Mouse (Mus musculus) kidney, postnatal 0 days (tissue): ENCODE measurements around the gene Dnajb9. TPM values are rescaled to one million over a fixed set of nuclear protein-coding genes. Genes with fewer than 3 reads are reported as not detected.

Experiments
- ATAC-seq: fragments of 200-750 bp; cut with Nextera tagmentation; replicated peaks from 2 replicates; pipeline ENCODE4 v1.8.0; 2017; ENCODE audit warnings: low read depth, moderate number of reproducible peaks, moderate TSS enrichment, moderate library complexity; ENCODE audit not compliant: low FRiP score
- DNase-seq: peaks from one replicate; pipeline ENCODE4 v3.0.0-alpha.2; 2016; ENCODE audit warnings: low spot score
- H3K27ac ChIP-seq: fragments of 300-500 bp; sonication (generic); 2 replicates; pipeline ENCODE4 v1.5.1; 2014; ENCODE audit warnings: mild to moderate bottlenecking
- H3K27me3 ChIP-seq: fragments of 300-500 bp; sonication (generic); 2 replicates; pipeline ENCODE4 v1.6.1; 2014; ENCODE audit warnings: low read length, mixed read lengths; ENCODE audit not compliant: insufficient read depth
- H3K36me3 ChIP-seq: fragments of 300-500 bp; sonication (generic); 2 replicates; pipeline ENCODE4 v1.6.1; 2014; ENCODE audit warnings: low read length, mixed read lengths; ENCODE audit not compliant: insufficient read depth
- H3K4me1 ChIP-seq: fragments of 300-500 bp; sonication (generic); replicated peaks from 2 replicates; pipeline ENCODE4 v1.6.1; 2014; ENCODE audit warnings: antibody characterized with exemption, low read length, mixed read lengths; ENCODE audit not compliant: insufficient read depth
- H3K4me2 ChIP-seq: fragments of 300-500 bp; sonication (generic); 2 replicates; pipeline ENCODE4 v1.6.1; 2014; ENCODE audit warnings: mild to moderate bottlenecking, low read length, moderate library complexity, mixed read lengths
- H3K4me3 ChIP-seq: fragments of 300-500 bp; sonication (generic); replicated peaks from 2 replicates; pipeline ENCODE4 v1.5.1; 2014; ENCODE audit warnings: low read depth, low read length
- H3K9ac ChIP-seq: fragments of 300-500 bp; sonication (generic); 2 replicates; pipeline ENCODE4 v1.6.1; 2014; ENCODE audit warnings: low read depth, low read length
- H3K9me3 ChIP-seq: fragments of 300-500 bp; sonication (generic); replicated peaks from 2 replicates; pipeline ENCODE4 v1.6.1; 2016; ENCODE audit warnings: low read length, inconsistent platforms, mixed read lengths
- CTCF ChIP-seq: IDR thresholded peaks from 2 replicates; pipeline ENCODE4 v1.5.1; 2016; ENCODE audit warnings: antibody characterized with exemption, low read depth, mild to moderate bottlenecking, moderate library complexity
- WGBS: fragments of 180-500 bp; shearing (Covaris S2); extraction: QIAGEN DNeasy Blood & Tissue Kit; methylation state at CpG from one replicate; pipeline ENCODE4 v1.1.7; 2014; 5-methylcytosine and 5-hydroxymethylcytosine counted together
- microRNA-seq: library from miRNA; unstranded; fragments of <30 nt; microRNA quantifications from one replicate; pipeline ENCODE4, GENCODE M21; 2016
- polyA plus RNA-seq: library from polyadenylated mRNA; unstranded; fragments of >200 nt; fragmentation: Nextera tagmentation; extraction: Ambion mirVana; gene quantifications from 2 replicates; pipeline ENCODE4 v1.2.1, GENCODE M21; 2015

The Dnajb9 gene
- polyA plus RNA-seq, 1 experiment from 2014 or later, result 39.0 TPM

GRCm38 (mm10) chr12:44181081-44181982, 28.8 kb downstream of the Dnajb9 start:
- DNase-seq (peak; percentile 81), ATAC-seq (no peak)
- no peak overlapping the region for H3K9ac ChIP-seq
- no peak overlapping the region for H3K27ac ChIP-seq
- peak; percentile 85 for TF ChIP-seq CTCF
- H3K4me2 ChIP-seq, result no peak overlapping the region
- no peak overlapping the region for H3K4me3 ChIP-seq
- H3K36me3 ChIP-seq, result no peaks in the 10 kb centered on the region
- WGBS, result 50% methylated on average over 9 of the region's 9 CpGs
- H3K27me3 ChIP-seq, result no peaks in the 10 kb centered on the region
- no peaks in the 10 kb centered on the region for H3K9me3 ChIP-seq
- no peaks in the 10 kb centered on the region for H3K4me1 ChIP-seq

GRCm38 (mm10) chr12:44177038-44177355, 33.1 kb downstream of the Dnajb9 start:
- WGBS, result 80% methylated on average over 2 of the region's 2 CpGs
- ATAC-seq (no peak), DNase-seq (no peak)
- Histone ChIP-seq H3K4me2 (no peak overlapping the region), H3K9me3 (no peaks in the 10 kb centered on the region), H3K27me3 (no peaks in the 10 kb centered on the region), H3K27ac (no peak overlapping the region), H3K4me3 (no peak overlapping the region), H3K9ac (no peak overlapping the region), H3K36me3 (no peaks in the 10 kb centered on the region), H3K4me1 (no peaks in the 10 kb centered on the region)
- no peak for TF ChIP-seq CTCF

GRCm38 (mm10) chr12:44176331-44177037, 33.6 kb downstream of the Dnajb9 start:
- H3K9me3 ChIP-seq, result no peaks in the 10 kb centered on the region
- H3K27me3 ChIP-seq, result no peaks in the 10 kb centered on the region
- WGBS, result 28% methylated on average over 10 of the region's 10 CpGs
- peak overlapping the region; percentile 27; the same call in 1 of the 2 replicates for H3K4me2 ChIP-seq
- DNase-seq (peak; percentile 27), ATAC-seq (no peak)
- 0 out of 2 replicates have a peak overlapping the region, but pooled peaks have one; percentile 4 for H3K4me3 ChIP-seq
- no peak overlapping the region for H3K27ac ChIP-seq
- H3K36me3 ChIP-seq, result no peaks in the 10 kb centered on the region
- TF ChIP-seq CTCF, result no peak
- no peaks in the 10 kb centered on the region for H3K4me1 ChIP-seq
- H3K9ac ChIP-seq, result no peak overlapping the region

- H3K9ac ChIP-seq, result no peak overlapping the region
- H3K4me2 ChIP-seq, result no peak overlapping the region
- no peak overlapping the region for H3K27ac ChIP-seq
- DNase-seq (peak; percentile 83), ATAC-seq (no peak)
- no peak overlapping the region for H3K4me3 ChIP-seq
- peak; percentile 80 for TF ChIP-seq CTCF
- no peaks in the 10 kb centered on the region for H3K9me3 ChIP-seq
- no peaks in the 10 kb centered on the region for H3K4me1 ChIP-seq
- H3K36me3 ChIP-seq, result no peaks in the 10 kb centered on the region
- no peaks in the 10 kb centered on the region for H3K27me3 ChIP-seq
Measured at GRCm38 (mm10) chr12:44166949-44167348, 43.2 kb downstream of the Dnajb9 start.

- WGBS, result 69% methylated on average over 1 of the region's 1 CpGs
Measured at GRCm38 (mm10) chr12:44159349-44159748, 50.8 kb downstream of the Dnajb9 start.

More at GRCm38 (mm10) chr12:44159349-44159748, 50.8 kb downstream of the Dnajb9 start:
- ATAC-seq, result no peak
- Histone ChIP-seq H3K9me3 (no peaks in the 10 kb centered on the region), H3K36me3 (no peaks in the 10 kb centered on the region), H3K27ac (no peak overlapping the region), H3K4me1 (no peaks in the 10 kb centered on the region), H3K4me3 (no peak overlapping the region), H3K4me2 (no peak overlapping the region), H3K27me3 (no peaks in the 10 kb centered on the region), H3K9ac (no peak overlapping the region)
- DNase-seq, result no peak
- TF ChIP-seq CTCF, result no peak

Small RNAs within 50 kb of the gene (microRNA-seq; reads per million reads assigned to microRNA genes)
- not detected for gene Mir5627

Other genes with a start within 250 kb of the Dnajb9 start
- gene Pnpla8, start 11.0 kb upstream of the Dnajb9 start, polyA plus RNA-seq, result 91.9 and 97.1 TPM in 2 replicates
- gene Nrcam, start 118.6 kb upstream of the Dnajb9 start, polyA plus RNA-seq, result 5.1 and 6.0 TPM in 2 replicates